Mouse (Mus musculus): ENCODE results near the gene Gm10309.

DNA sequence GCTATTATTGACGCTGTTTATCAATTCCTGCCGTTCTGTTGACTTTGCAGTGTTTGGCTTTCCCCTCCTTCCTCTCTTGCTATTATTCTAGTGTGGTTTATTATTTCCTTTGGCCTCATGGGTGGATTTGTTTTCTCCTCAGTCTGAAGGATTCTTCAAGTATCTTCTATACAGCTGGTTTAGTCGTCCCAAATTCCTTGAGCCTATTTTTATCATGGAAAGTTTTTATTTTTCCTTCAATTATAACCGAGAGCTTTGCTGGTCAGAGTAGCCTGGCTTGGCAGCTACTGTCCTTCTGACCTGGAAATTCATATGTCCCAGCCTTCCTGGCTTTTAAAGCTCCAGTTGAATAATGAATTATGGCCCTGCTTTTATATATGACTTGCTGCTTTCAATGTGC lies 24.4 kb upstream of the Gm10309 start:
- TF ChIP-seq CTCF (IDR thresholded peaks at IDR 0.05; ENCODE audit: low read depth) = no peak
- no peak for TF ChIP-seq EP300 (IDR thresholded peaks at IDR 0.05; ENCODE audit: low read depth)
